Mouse (Mus musculus): Measurements from ENCODE around the gene Scgb1b11. TPM values are rescaled to one million over a fixed set of nuclear protein-coding genes. Genes with fewer than 3 reads are reported as not detected.
"Not testable (repeated sequence)": the region's sequence is repeated elsewhere in the genome, so short reads cannot be mapped to it uniquely, and the experiment has no call there.

The Scgb1b11 gene
- polyA plus RNA-seq (2015; fragmentation: Nextera tagmentation; extraction: Ambion mirVana) = not detected in 2 replicates

GRCm38 (mm10) chr7:32222540-32222939 lies at the start of gene Scgb1b11:
TSS of gene Scgb1b11 (plus strand) at chr7:32222840.
- H3K27ac ChIP-seq (replicated peaks); ATAC-seq (ENCODE audit: low FRiP score); H3K4me1 ChIP-seq; H3K27me3 ChIP-seq (replicated peaks); H3K4me2 ChIP-seq; H3K9ac ChIP-seq (replicated peaks); H3K4me3 ChIP-seq (replicated peaks); H3K9me3 ChIP-seq (replicated peaks); H3K36me3 ChIP-seq: not testable (repeated sequence)
- no CpG with 5 or more reads among the region's 2 CpGs for WGBS

DNA sequence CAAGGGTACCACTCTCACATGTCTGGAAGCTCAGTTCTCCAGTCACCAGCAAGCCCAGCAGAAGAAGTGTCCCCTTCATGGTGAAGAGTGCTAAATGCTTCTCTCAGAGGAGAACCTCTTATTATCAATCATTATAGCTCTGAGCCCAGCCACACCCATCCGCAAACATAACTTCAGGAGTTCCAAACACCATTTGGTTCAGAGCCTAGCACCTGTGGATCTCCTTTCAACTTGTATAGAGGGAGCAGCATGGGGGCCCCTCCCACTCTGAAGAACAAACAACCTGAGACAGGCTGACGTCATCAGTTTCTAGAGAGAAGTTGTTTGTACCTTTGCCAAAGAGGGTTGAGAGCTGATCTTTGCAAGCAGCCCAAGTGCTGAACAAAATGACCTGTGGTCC lies 11.6 kb upstream of the Scgb1b11 start, which contains the start of gene Scgb2b11:
Gene Scgb2b11 (minus strand): TSS at position 101 of the 400 bp plus-strand sequence.
- not testable (repeated sequence) for H3K27me3 ChIP-seq (replicated peaks); H3K4me2 ChIP-seq; ATAC-seq (ENCODE audit: low FRiP score); H3K9ac ChIP-seq (replicated peaks); H3K4me1 ChIP-seq; H3K4me3 ChIP-seq (replicated peaks); H3K9me3 ChIP-seq (replicated peaks); H3K27ac ChIP-seq (replicated peaks); H3K36me3 ChIP-seq
- WGBS = 100% methylated on average over 2 of the region's 2 CpGs

Other genes starting within 250 kb of the Scgb1b11 start
- gene Scgb1b10, start 122.0 kb upstream of the Scgb1b11 start, polyA plus RNA-seq (2015; fragmentation: Nextera tagmentation; extraction: Ambion mirVana) = not detected in 2 replicates
- not detected in 2 replicates for gene Scgb2b11, start 11.7 kb upstream of the Scgb1b11 start, polyA plus RNA-seq (2015; fragmentation: Nextera tagmentation; extraction: Ambion mirVana)
- gene Scgb2b12, start 104.4 kb downstream of the Scgb1b11 start, polyA plus RNA-seq (2015; fragmentation: Nextera tagmentation; extraction: Ambion mirVana) = not detected in 2 replicates
- not detected in 2 replicates for gene Scgb1b12, start 111.3 kb downstream of the Scgb1b11 start, polyA plus RNA-seq (2015; fragmentation: Nextera tagmentation; extraction: Ambion mirVana)
- gene Scgb1b29, start 218.7 kb downstream of the Scgb1b11 start, polyA plus RNA-seq (2015; fragmentation: Nextera tagmentation; extraction: Ambion mirVana) = not detected in 2 replicates